Mouse (Mus musculus) B cell, adult 2 months (primary cell): ENCODE results near the gene Clmn.
A peak's percentile ranks its signal among the peaks of the same experiment; 100 is the strongest.
"Not testable (repeated sequence)": the region's sequence is repeated elsewhere in the genome, so short reads cannot be mapped to it uniquely, and the experiment has no call there.

Source experiments
- DNase-seq, 2 experiments: peaks; one replicate each; pipeline ENCODE4 v3.0.0; 2022

Clmn gene

DNA sequence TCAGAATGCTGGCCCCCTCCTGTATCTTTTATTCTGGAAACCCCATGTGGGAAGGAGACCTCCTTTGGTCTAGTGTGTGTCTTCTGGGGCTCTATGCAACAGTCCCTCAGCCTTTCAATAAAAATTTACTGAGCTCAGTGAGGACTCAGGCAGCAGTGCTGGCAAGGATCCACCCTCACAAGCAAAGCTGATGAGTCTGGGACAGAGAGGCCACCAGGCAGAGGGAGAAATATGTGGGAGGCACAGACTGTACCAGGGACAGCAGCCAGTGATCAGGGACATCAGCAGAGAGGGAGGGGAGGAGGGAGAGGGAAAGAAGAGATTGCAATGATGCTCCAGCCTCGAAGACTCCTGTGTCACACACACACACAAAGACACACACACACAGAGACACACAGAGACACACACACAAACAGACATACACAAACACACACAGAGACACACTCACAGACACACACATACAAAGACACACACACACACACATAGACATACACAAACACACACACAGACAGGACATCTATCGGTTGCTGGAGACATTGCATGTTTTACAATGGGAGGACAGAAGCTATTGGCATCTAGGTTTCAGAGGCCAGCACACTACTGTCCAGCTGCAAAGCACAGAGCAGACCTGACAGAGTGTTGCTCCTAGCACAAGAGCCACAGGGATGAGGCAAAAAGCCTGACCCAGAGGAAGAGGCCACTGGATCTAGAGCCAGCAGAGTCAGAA, 27.6 kb downstream of the Clmn start:
- DNase-seq = no peak

DNA sequence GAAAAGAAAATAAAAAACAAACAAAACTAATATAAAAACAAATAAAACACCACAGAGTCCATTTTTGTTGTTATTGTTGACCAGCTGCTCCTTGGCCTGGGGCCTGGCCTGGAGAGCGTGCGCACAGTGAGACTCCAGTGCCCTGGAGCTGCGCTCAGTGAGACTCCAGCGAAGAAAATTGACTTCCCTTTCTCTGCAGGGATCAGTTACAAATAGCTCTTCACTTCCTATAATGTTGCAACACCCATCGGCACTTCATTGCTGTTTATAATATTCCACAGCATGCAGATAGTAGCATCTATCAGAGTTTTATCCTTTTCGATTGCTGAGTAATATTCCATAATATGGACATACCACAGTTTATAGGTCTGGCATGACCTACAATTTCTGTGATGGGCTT, 28.6 kb downstream of the Clmn start:
- DNase-seq = no peak

DNA sequence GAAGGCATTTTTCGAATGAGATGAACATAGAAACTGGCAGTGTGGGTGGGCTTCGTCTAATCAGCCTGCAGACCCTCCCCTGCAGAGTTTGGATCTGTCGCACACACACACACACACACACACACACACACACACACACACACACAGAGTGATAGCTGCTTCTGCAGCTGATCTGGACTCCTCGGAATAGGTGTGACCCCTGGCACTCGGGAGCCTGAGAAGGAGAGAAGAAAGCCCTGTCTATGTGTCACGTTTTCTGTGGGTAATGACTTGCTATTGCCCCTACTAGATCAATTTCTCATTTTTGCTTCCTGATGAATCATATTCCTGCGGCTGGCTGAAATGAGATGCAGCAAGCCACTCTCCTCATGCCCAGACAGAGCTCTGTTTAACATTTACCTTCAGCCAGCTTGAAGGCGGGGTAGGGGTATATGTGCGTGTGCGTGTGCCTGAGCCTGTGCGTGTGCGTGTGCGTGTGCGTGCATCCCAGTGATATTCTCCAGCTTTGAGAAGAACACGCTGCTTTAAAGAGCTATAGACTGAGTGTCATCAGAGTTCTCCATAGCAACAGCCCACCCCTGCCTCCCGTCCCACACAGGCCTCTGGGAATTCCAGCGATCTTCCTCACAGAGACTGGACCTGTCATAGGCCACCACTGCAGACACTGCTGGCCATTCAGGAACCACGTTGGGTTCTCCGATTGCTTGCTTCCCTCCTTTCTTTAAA, 29.3 kb downstream of the Clmn start:
- no peak for DNase-seq

DNA sequence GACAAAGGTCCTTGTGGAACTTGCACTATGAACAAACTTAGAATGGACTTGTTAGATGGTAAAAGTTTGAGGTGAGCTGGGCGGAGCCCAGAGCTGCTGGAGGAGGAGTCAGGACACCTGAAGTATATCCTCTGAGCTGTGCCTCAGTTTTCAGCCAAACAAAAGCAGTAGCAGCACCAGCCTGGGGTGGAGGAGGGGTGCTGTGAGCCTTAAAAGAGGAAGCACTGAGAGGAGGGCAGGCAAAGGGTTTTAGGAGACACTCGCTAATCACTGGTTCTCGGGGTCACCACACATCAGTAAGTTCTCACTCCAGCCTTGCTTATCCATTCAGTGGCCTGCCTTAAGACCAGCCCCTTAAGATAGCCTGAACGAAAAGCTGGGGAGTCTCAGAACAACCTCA, 30.1 kb downstream of the Clmn start:
- no peak for DNase-seq

DNA sequence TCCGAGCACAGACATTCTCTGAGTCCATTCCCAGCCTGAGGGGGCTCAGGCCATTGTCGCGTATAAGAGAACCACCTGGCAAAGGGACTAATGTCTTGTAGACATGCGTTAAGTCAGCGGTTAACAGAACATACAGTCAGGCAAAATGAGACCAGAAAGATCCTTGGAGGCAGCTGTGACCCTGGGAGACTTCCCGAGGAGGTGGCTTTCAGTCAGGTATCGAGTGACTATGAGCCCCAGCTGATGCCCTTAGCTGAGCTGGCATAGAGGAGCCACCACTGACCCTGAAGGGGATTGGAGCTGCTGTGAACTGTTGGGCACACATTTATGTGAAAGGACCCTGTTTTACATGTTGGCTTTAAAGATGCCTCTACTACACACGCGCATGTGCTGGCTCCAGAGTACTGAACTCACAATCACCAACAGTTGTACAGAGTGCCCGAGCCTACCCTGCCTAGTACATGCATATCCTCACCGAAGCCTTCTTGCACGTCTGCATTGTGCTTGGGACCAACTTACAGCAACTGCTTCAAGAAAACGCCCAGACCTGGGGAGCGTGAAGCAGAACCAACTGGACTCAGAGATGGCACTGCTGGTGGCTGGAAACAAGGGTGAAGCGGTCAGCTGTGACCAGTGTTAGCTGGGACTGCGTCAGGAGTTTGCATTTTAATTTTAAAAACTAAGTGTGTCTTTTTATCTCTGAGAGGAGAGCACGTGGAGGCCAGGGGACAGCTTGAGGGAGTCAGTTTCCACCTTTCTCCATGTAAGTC, 34.0 kb downstream of the Clmn start:
- DNase-seq = no peak

DNA sequence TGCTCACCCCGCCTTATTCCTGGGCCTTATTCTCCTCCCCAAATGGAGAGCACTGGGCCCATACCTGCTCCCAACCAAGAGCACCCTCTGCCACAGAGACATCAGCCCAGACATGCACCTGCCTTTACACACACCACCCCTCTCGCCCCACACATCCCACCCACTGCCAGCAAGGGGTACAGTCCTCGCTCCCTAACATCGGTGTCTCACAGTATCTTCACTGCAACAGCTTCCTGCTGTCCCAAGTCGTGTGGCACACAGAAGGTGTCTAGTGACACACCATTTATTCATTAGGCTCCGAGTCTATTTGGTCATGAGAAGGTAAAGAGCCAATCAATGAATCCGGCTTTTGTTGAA, 34.6 kb downstream of the Clmn start:
- no peak for DNase-seq

DNA sequence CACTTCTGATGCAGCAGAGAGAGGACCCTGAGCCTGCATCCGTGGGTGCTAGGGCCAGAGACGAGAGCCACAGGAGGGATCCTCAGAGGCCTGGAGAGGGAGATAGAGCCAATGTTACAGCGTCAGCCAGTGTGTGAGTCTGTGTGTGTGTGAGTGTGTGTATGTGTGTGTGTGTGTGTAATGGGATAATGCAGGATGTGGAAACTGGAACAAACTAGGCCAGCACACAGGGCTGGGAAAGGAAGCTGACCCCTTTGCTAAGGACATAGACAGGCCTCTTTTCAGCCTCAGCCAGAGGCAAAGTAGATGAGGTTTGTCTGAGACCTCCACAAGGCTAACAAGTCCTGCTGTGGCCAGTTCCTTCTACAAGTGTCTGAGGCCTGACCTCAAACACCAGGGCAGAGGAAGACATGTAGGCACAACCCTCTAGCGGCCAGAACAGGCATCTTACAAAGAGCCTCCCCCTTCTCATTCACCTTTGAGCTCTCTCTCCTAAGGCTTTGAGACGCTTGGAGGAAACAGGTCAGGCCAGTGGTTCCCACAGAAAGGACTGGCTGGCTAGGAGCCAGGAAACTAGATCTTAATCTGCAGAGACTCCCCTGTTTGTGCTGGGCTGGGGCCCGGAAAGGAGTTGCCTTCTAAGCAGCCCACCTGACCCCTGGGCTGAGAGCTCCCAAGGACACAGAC, 35.1 kb downstream of the Clmn start:
- DNase-seq = peak in 1 of 2 experiments; percentile 2

DNA sequence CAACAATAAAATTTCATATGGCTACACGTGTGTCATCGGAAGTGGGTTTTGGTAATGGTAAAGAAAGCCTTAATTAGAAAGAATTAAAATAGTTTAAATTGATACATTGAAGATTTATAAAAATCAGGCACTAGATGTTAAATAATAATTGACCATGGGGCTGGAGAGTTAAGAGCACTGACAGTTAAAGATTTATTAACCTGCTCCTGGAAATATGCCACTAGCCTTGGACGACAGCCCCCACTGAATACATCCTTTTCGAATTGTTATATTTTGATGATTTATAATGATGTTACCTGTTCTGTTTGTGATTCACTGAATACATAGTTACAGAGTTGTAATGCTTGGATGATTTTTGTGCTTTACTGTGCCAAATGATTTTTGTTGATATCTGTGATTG, 35.9 kb downstream of the Clmn start:
- not testable (repeated sequence) for DNase-seq

DNA sequence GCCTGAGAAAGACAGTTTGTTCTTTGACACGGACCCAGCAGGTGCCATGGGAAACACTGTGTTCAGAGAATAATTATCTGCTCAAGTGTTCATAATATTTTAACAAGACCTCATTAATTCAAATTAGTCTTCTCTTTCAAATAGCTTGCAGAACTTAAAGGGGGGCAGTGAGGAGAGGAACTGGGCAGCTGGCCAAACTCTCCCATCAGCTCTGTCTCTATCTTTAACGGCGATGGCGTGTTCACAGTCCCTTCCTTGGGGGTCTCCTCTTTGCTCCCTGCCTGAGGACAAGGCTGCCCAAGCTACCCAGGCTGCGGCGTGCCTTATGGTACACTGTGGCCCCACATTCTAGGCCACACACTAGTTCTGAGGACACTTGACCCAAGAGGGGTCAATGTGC, 37.2 kb downstream of the Clmn start:
- no peak for DNase-seq

DNA sequence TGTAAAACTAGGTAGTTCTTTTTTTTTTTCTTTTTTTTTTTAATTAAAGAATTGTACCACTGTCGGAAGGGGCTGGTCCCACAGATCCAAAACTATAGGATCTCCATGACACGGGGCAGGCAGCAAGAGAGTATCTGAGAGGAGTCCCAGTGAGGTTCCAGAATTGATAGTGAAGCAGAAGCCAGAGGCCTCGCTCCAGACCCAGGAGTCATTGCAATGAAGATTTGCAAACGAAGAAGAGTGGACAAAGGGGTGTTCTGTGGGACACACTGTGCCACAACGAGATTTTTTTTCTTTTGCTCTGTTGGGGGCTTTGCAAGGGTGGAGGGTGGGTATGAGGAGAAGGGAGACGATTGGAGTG, 40.0 kb downstream of the Clmn start:
- no peak for DNase-seq

DNA sequence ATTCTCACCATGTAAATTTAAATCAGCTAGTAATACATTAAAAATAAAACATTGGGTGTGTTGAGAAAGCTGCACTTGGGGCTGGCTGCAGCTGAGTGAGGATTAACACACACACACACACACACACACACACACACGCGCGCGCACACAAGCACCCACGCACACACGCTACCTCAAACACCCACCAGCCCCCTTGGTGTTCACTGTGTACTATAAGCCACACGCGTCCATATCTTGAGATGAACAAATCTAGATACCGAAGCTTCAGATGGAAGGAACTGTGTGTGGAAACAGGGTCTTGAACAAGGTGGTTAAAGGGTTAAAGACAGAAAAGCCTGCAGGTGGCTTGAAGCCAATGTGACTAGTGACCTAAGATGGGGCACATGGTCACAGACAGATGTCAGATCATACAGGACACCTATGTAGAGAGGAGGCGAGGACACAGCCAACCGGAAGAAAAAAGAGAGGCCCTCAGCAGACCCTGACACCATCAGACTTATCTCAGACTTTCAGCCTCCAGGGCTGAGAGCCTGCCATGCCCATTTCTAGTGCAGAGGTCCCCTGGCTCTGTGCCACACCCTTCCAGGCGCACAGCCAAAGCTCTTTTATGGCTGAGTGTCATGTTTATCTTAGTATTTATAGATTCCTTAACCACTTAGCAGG, 40.5 kb downstream of the Clmn start:
- DNase-seq = no peak

DNA sequence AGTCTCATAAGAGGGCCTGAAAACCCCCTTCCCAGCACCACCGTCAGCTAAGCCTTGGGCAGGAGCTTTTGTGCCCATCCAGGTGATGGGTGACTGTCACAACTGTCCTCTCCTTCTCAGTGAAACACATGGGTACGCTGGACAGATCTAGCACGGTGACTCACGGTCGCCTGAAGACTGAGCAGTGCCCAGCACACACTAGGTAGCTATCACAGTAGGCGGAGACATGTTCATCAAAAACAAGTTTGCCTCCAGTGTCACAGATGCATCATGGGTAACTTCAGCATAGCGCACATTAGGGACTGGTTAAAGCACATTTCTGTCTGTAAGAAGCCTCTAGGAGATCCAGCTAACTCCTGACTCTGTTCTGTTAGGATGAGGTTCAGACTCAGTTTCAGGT, 41.2 kb downstream of the Clmn start:
- DNase-seq = no peak

DNA sequence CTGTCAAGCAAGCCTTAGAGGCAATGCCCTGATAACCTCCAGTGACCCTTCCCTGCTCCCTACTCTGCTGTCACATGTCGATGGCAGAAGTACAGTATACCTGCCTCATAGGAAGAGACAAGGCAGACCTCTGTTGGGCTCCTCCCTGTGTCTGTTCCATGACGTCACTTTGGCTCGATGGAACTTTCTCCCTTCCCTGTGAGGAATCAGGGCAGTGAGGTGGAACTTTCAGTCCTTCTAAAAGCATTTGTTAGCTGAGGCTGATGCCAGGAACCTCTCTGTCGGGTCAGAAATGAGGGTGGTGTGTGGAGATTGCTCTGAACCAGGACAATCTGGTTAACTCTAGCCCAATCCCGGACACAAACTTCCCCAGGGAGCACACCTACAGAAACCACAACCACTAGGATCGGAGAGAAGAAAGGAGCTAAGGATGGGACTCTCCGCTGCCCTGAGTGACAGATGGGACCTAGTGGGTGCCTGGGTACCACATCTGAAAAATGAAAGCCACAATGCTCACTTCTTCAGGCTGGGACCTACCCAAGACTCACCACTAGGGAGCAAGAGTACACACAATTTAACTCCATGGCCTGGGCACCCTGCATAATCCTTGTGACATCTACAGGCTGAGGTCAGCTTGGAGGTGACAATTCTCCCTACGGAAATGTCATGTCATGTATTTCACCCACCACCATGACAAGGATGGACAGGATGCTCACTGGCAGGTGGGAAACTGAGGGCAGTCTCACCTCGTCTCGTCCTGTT, 41.9 kb downstream of the Clmn start:
- DNase-seq = no peak

DNA sequence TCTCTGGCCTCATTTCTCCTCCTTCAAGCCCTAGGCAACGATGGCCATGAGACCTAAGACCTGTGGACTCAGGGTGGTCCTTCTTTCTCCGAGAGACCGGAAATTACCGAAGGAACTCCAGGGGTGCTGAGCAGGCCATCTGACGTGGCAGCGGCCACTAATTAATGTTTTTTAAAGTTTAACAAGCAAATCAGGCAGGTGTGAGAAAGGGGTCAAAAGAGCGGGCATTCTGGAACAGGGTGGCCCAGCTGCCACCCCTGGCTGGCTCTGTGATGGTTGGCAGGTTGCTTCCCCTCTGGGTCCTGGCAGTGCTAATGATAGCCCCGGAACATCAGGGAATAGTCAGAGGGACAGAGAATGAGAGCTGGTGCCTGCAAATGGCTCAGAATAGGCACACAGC, 42.7 kb downstream of the Clmn start:
- no peak for DNase-seq

DNA sequence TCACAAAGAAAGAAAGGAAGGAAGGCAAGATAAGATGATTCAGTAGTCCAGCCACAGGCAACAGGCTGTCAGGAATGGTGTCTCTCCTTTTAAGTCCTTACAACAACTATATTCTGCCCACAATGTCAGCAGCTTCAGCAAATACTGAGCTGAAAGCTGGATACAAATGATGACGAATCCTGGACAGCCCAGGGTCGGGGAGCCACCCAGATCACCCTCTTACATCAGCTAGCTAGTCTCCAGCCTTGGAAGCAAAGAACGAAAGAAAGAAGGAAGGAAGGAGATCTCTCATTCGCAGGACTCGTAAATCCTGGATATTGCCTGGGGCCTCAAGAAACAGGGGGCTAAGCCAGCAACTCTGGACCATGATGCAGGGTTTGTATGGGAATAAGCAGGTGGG, 44.8 kb downstream of the Clmn start:
- no peak for DNase-seq

DNA sequence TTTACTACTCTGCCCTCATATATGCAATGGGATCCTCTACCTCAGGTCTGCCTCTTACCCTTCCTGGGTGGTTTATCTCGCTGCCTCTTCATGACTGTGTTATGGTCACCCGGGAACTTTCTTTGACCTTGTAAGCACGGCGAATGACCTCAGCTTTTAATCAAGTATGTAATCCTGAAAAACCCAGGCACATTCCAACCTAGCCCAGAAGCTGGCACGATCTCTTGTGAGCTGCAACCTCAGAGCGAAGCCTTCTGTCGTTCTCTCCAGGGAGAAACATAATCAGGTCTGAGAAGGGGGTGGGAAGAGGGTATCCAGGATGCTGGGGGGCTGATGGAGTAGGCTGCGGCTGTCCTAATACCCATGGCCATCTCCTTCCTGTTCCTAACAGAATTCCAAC, 45.8 kb downstream of the Clmn start:
- DNase-seq = no peak

DNA sequence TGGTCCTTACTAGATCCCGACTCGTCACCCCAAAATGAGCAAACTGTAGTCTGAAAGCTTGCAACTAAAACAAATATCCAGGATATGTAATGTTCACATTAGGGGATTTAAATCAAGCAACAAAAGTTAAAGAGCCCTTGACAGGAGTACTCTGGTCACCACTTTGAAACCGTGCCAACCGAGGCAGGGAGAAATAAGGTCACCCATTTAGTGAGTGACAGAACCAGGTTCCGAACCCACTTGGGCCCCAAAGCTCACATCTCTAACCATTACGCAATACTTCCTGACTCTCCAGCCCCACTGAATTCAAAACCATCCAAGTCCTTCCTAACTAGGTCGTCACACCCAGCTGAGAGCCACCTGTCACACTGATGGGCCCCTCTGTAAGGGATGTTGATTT, 46.8 kb downstream of the Clmn start:
- no peak for DNase-seq

DNA sequence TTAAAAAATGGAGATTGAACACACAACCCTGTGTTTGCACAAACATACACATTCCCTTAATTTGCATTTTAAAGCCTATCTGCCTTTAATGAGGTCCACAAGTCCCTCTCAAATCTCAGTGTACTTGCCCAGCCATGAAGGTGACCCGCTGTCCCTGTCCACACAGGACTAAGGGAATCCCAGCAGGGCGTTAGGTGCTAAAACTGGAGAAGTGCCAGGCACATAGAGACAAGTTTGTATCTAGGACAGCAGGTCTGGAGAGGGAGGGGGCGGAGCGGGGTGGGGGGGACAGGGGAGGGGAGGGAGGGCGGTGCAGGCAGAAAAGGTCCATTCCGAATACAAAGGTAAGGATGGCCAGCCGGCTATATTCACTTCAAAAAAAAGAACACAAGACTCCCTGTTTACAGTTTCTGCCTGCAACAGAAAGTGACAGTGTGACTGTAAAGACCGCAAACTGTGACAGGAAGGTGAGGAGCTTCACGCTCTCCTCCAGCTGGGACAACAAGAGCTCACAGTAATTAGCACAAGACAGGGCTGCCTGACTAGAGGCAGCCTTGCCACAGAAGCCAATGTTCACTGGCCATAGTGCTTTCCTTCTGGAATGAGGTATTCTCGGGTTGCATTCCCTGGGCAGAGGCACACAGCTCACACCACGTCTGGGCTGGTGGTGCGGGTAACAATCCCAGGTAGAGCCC, 47.6 kb downstream of the Clmn start:
- no peak for DNase-seq

DNA sequence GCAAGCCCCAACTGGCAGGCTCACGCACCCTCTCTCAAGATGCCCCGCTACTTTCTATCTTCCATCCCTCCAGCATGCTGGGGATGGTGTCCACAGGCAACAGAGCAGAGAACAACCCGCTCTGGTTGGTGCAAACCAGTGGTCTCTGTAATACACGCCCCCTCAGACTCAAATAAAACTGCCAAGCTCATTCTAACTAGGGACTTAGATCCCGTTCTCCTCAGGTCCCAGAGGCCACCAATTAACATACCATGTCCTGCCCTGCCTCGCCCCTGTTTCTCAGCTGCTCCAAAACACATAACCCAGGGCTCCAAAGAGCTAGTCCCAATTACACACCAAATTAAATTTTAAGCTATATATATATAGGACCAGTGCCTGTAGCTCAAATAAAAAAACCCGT, 50.6 kb downstream of the Clmn start:
- no peak for DNase-seq

DNA sequence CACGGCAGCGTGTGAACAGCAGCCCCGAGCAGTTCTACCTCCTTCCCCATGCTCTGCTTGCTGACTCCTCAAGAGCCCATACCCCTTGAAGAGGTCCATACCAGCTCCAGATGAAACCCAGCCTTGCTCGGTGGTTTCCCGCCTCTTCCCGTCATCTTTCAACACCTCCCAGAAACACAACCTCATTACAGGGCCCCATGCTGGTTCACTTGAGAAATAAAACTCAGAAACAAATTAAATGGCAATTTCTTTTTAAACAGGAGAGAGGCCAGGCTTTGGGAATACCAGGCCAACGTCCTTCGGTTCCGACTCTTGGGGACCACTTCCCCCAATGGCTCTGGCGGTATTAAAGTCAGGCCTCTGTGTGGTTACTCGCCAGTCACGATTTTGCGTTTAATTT, 51.1 kb downstream of the Clmn start:
- no peak for DNase-seq

DNA sequence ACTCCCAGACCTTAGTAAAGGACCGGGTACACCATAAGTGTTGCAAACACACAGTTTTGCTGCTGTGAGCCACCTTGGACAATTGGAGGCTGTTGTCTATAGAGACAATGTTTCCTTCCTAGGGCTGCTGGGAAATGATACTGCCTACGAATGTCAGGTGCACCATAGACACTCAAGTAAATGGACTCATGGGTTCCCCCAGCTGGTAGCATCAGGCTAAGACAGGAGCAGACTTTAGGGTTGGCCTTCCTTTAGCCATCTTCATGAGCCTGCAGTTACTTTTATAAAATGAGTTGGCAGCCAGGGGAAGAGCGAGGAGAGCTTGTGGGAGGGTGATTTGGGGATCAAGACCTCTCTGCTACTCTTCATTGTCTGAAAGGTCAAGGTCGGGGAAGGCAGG, 52.2 kb downstream of the Clmn start:
- peak; percentile 32 to 44 for DNase-seq
